ENCODE assay signal across 14 mouse cellular contexts in genomic region chr6:118336541-118337480, GRCm38 (mm10).
A peak's percentile ranks its signal among the peaks of the same experiment; 100 is the strongest.
DNase-seq lines count a peak whose midpoint lies in the region; ATAC-seq lines count a peak whose summit lies in the region.
"Had no signal": no experiment of that assay in that cellular context is flagged by ENCODE, and none has a peak within 500 bp of the region (broad histone marks: within the 10 kb centered on the region; RNA-seq: fewer than 3 reads in every experiment).

No protein-coding gene starts in this region.

- H3K9ac ChIP-seq in hindbrain, embryonic 13.5 days: no peak overlapping the region
- H3K9ac ChIP-seq in hindbrain, embryonic 11.5 days (ENCODE audit: low read depth, low read length): no peak overlapping the region
- H3K9ac ChIP-seq: heart, embryonic 15.5 days had no signal

- no peak overlapping the region for H3K4me3 ChIP-seq in hindbrain, embryonic 13.5 days
- H3K4me3 ChIP-seq in hindbrain, embryonic 11.5 days (ENCODE audit: low read depth, low read length): no peak overlapping the region
- H3K4me3 ChIP-seq: heart, embryonic 15.5 days had no signal

- H3K27me3 ChIP-seq in hindbrain, embryonic 13.5 days: no peaks in the 10 kb centered on the region
- no peaks in the 10 kb centered on the region for H3K27me3 ChIP-seq in hindbrain, embryonic 11.5 days (ENCODE audit: control insufficient read depth, insufficient read depth, low read length)

- 58% methylated on average over 14 of the region's 14 CpGs for WGBS in hindbrain, embryonic 13.5 days
- 76% methylated on average over 14 of the region's 14 CpGs for WGBS in hindbrain, embryonic 11.5 days

- peak; percentile 82 to 83 for DNase-seq in cerebellum, postnatal 10 days
- no peak for DNase-seq in cerebellum, adult 9-10 months
- no peak for DNase-seq in hindbrain, embryonic 11.5 days (ENCODE audit: low spot score)
- peak; percentile 9 to 20 for DNase-seq in right cerebral cortex, postnatal 36 days (ENCODE audit: low spot score in 2 of 2)
- DNase-seq in right cerebral cortex, postnatal 25 days: no peak
- peak; percentile 57 for DNase-seq in retina, postnatal 1 day
- DNase-seq in kidney, postnatal 14 days: no peak
- DNase-seq: embryo, embryonic 11 days; kidney, adult 8-10 months; lung, postnatal 4 days had no signal

- H3K36me3 ChIP-seq in hindbrain, embryonic 13.5 days: no peaks in the 10 kb centered on the region
- H3K36me3 ChIP-seq in hindbrain, embryonic 11.5 days (ENCODE audit: control insufficient read depth, insufficient read depth, low read length): no peaks in the 10 kb centered on the region
- H3K36me3 ChIP-seq: G1E; heart, embryonic 15.5 days had no signal

- peaks cover 28% of the 10 kb centered on the region for H3K4me1 ChIP-seq in hindbrain, embryonic 13.5 days (replicated peaks)
- H3K4me1 ChIP-seq in hindbrain, embryonic 11.5 days (replicated peaks; ENCODE audit: control insufficient read depth, insufficient read depth, low read length): no peaks in the 10 kb centered on the region

- no peaks in the 10 kb centered on the region for H3K9me3 ChIP-seq in hindbrain, embryonic 13.5 days
- H3K9me3 ChIP-seq in hindbrain, embryonic 11.5 days (ENCODE audit: control insufficient read depth, low read length): no peaks in the 10 kb centered on the region
- H3K9me3 ChIP-seq: G1E; heart, embryonic 15.5 days had no signal

- no peak overlapping the region for H3K4me2 ChIP-seq in hindbrain, embryonic 13.5 days
- H3K4me2 ChIP-seq in hindbrain, embryonic 11.5 days (replicated peaks; ENCODE audit: low read depth, low read length): no peak overlapping the region
- H3K4me2 ChIP-seq: heart, embryonic 15.5 days; liver, embryonic 11.5 days had no signal

- peak; percentile 36; the same call in 1 of the 2 replicates for ATAC-seq in hindbrain, embryonic 13.5 days (ENCODE audit: low FRiP score)
- ATAC-seq in hindbrain, embryonic 11.5 days (ENCODE audit: low FRiP score): no peak

- H3K27ac ChIP-seq in hindbrain, embryonic 13.5 days: 0 out of 2 replicates have a peak overlapping the region, but pooled peaks have one; percentile 26
- no peak overlapping the region for H3K27ac ChIP-seq in hindbrain, embryonic 11.5 days (ENCODE audit: low read depth, low read length)
- H3K27ac ChIP-seq: heart, embryonic 15.5 days had no signal

Comparison
In these comparisons a context has a peak if more than half of its experiments do, and no peak if none do; other contexts are left out.
1. DNase-seq: peak in cerebellum, postnatal 10 days (2 of 2), right cerebral cortex, postnatal 36 days (2 of 2) and retina, postnatal 1 day (single experiment); none in cerebellum, adult 9-10 months (single experiment), hindbrain, embryonic 11.5 days (single experiment), right cerebral cortex, postnatal 25 days (single experiment) and kidney, postnatal 14 days (single experiment).